Mouse (Mus musculus) thymus, postnatal 14 days (tissue): ENCODE results near the gene Tpp2.

Experiments
- DNase-seq: peaks from one replicate; pipeline ENCODE4 v3.0.0; 2021

Gene Tpp2

DNA sequence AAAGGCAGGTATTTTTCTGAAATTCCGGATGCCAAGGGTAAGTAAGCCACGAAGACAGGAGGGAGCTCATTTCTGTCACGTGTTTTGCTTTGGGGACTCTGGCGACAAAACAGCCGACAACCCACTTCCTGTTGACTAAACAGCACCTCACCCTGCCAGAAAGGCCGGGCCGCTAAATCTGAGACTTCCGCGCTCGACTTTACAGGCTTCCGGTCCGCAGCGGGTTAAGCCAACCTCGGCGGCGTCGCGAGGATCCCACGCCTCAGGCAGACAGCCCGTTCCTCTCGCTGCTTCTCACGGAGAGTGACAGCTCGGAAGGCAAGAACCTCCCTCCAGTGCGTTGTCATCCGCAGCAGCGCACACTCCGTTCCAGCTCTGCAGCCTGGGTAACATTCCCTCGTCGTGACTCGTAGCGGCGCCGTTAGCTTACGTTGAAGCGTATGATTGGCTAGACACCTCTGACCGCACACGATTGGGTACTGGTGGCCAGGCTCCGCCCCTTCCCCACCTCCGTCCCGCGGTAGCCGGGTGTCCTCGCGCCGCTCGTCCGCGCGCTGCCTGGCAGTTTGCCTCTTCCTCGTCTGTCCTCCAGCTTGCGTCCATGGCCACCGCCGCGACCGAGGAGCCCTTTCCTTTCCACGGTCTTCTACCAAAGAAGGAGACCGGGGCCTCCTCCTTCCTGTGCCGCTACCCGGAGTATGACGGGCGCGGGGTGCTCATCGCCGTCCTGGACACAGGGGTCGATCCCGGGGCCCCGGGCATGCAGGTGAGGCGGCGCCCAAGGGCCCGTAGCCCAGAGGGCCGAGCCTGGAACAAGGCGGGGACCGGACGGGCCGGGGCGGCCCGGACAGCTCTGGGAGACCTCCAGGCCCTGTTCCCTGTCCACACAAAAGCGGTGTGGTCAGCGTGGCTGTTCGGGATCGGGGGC is at the start of gene Tpp2:
Gene Tpp2 (plus strand): TSS at position 160 of the 928 bp plus-strand sequence.
- peak; percentile 94 for DNase-seq

GRCm38 (mm10) chr1:43888358-43888757 is 45.1 kb upstream of the Tpp2 start:
- DNase-seq, result peak; percentile 40

- no peak for DNase-seq
These were observed 37.7 kb upstream of the Tpp2 start for GRCm38 (mm10) chr1:43895742-43896141.

- DNase-seq, result no peak
These were observed 36.3 kb upstream of the Tpp2 start for GRCm38 (mm10) chr1:43897131-43897530.

DNA sequence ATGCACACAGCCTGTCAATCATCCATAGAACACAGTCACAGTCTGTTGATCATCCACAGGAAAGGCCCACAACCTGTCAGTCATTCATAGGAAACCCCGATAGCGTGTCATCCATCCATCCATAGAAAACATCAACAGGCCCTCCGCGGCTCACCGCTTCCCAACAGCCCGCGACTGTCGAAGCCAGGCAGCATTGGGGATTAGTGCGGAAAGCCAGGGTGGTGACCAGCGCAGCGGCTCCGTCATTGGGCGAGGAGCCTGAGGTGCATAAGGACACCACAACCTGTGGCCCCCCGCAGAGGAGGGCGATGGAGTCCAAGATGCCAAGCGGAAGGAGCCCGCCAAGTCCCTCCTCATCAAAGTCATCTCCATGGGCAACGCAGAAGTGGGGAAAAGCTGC is 35.5 kb upstream of the Tpp2 start:
- DNase-seq, result no peak

DNA sequence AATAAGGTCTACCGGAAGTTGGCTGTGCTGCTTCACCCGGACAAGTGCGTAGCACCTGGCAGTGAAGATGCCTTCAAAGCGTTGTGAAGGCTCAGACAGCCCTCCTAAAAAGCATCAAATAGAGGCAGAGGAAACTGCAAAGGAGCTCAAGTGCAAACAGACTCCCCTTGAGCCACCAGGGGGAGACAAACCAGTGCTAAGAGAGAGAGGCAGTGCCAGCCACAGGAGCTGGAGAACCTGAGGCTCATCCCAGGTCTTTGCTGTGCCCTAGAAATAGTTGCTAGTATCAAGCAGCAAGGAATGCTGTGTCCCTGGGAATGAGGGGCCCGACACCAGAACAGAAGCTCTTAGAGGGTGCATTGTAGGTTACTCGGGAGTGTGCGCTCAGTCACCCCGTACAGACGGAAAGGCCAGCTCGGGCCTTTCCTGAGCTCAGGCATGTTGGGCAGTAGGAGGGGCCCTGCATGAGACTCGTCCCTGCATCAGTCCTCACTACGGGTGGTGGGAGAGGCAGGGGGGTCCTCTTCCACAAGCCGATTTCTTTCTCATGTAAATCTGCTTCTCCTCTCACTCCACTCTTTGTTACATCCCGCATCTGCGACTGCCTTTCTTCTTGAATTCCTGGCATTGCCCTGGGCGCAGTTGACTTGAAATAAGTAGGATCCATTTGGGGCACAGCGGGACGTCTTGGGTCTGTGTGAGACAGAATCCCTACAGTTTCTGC is 34.3 kb upstream of the Tpp2 start:
- DNase-seq, result peak; percentile 86

- no peak for DNase-seq
These were observed 31.0 kb upstream of the Tpp2 start for GRCm38 (mm10) chr1:43902417-43902816.

- no peak for DNase-seq
These were observed 30.6 kb upstream of the Tpp2 start for GRCm38 (mm10) chr1:43902855-43903254.

- no peak for DNase-seq
These were observed 18.0 kb upstream of the Tpp2 start for GRCm38 (mm10) chr1:43915428-43915827.

GRCm38 (mm10) chr1:43916854-43917253 is 16.6 kb upstream of the Tpp2 start:
- no peak for DNase-seq

GRCm38 (mm10) chr1:43934416-43934810 is 966 bp downstream of the Tpp2 start:
- DNase-seq, result no peak

- no peak for DNase-seq
These were observed 5.9 kb downstream of the Tpp2 start for GRCm38 (mm10) chr1:43939310-43939709.

- DNase-seq, result no peak
These were observed 8.2 kb downstream of the Tpp2 start for GRCm38 (mm10) chr1:43941476-43942217.

- no peak for DNase-seq
These were observed 9.4 kb downstream of the Tpp2 start for GRCm38 (mm10) chr1:43942814-43943213.

DNA sequence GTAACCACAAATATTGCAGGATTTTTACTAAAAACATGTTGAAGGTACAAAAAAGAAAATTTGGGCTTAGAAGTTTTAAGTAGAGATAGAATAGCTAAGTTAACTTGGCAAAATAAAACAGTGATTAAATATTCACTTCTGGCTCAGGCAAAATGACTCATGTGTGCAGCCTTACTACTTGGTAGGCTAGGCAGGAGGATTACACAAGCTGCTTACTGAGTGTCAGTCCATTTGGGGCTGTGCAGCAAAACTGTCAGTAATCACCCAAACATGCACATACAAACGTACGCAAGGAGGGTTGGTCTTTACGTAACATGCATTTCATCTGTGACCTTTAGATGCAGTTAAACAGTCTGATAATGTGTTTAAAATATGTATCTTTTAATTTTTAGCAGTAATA is 20.2 kb downstream of the Tpp2 start:
- no peak for DNase-seq

GRCm38 (mm10) chr1:43964381-43964780 is 30.9 kb downstream of the Tpp2 start:
- no peak for DNase-seq

GRCm38 (mm10) chr1:43966756-43967155 is 33.3 kb downstream of the Tpp2 start:
- DNase-seq, result no peak

- no peak for DNase-seq
These were observed 35.9 kb downstream of the Tpp2 start for GRCm38 (mm10) chr1:43969361-43969760.

- DNase-seq, result no peak
These were observed 37.6 kb downstream of the Tpp2 start for GRCm38 (mm10) chr1:43971089-43971488.

DNA sequence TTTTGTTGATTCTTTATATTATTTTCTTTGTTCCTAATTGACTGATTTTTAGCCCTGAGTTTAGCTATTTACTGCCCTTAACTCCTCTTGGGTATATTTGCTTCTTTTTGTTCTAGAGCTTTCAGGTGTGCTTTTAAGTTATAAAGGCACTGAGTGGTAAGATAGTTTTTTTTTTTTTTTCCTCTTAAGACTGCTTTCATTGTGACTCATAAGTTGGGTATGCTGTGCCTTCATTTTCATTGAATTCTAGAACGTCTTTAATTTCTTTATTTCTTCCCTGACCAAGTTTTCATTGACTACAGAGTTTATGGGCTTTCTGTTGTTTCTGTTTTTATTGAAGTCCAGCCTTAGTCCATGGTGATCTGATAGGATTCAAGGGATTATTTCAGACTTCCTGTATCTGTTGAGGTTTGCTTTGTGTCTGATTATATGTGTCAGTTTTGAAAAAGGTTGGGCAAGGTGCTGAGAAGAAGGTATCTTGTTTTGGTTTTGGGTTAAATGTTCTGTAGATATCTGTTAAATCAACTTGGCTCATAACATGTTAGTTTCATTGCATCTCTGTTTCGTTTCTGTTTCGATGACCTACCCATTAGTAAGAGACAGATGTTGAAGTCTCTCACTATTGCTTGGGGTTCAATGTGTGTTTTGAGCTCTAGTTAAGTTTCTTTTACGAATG is 63.6 kb downstream of the Tpp2 start:
- no peak for DNase-seq

DNA sequence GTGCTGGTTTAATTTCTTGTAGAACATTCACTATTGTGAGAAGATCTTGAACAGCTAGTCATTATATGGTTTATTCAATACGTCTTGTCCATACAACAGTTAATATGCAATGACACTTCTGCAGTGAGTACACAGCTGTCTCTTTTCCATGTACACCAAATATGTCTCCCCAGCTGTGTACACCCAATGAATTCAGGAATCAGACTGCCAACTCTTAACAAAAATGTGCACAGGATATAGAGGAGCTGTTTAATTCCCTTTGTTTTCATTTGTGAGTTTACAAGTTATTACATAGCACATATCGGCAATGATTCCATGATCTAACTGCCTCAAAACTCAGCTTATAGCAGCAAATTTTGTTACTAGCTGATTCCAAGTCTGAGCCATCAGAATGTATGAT is 71.1 kb downstream of the Tpp2 start:
- no peak for DNase-seq

DNA sequence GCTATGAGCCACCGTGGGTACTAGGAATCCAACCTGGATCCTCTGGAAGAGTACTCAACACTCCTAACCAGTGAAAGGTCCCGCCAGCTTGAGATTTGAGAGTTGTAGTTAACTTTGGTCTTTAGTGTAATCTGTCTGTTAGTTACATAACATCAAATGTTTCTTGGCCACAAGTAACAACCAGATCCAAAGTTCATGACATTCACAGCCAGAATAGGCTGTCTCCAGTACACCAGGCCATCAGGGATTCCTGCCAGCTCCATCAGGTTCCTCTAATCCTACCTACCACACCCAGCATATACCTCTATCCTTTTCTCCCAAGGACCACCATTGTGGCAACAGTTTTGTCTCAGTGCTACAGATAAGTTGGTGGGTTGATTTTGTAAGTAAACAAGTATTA is 82.1 kb downstream of the Tpp2 start:
- no peak for DNase-seq

- DNase-seq, result no peak
These were observed 86.5 kb downstream of the Tpp2 start, which contains the start of gene Mettl21c for GRCm38 (mm10) chr1:44019934-44020333. Gene Mettl21c, minus strand, starts transcription at chr1:44020034.
